Mouse (Mus musculus): ENCODE results near the gene Fbxo40. TPM values are rescaled to one million over a fixed set of nuclear protein-coding genes. Genes with fewer than 3 reads are reported as not detected.

Fbxo40 gene
- total and polyA plus RNA-seq, 3 experiments = 0.08 to 0.15 TPM; not detected in 1

GRCm38 (mm10) chr16:36979127-36979526, 11.1 kb downstream of the Fbxo40 start (continued):
- no peak for TF ChIP-seq KAT2A (conservative IDR thresholded peaks at IDR 0.05; ENCODE audit: low read depth, low read length)

DNA sequence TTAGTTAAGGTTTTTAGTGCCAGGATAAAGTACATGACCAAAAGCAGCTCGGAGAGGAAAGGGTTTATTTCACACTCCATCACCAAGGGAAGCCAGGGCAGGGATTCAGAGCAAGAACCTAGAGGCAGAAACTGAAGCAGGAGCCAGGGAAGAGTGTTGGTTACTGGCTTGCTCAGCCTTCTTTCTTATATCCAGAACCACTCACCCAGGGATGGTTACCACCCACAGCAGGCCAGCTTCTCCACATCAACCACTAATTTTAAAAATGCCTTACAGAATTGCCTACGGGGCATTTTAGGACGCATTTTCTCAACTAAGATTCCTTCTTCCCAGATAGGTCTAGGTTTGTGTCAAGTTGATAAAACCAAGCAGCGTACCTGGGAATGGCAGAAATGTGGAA, 26.9 kb downstream of the Fbxo40 start:
- no peak for DNase-seq (ENCODE audit: low read depth, low spot score)
- H3K79me2 ChIP-seq (ENCODE audit: control insufficient read depth, insufficient read depth, low read length, poor library complexity) = no peaks in the 10 kb centered on the region
- H3K27ac ChIP-seq (ENCODE audit: control insufficient read depth, low read depth, low read length) = no peak overlapping the region
- no peaks in the 10 kb centered on the region; a peak in 1 of 4 replicates for H3K36me3 ChIP-seq (ENCODE audit: control insufficient read depth in 1 of 2, insufficient read depth in 2 of 2, low read length in 2 of 2)
- H3K9ac ChIP-seq (ENCODE audit: control insufficient read depth, low read depth, low read length, poor library complexity, severe bottlenecking) = no peak overlapping the region
- H3K4me1 ChIP-seq (ENCODE audit: control insufficient read depth in 1 of 2, insufficient read depth in 2 of 2, low read length in 2 of 2) = no peaks in the 10 kb centered on the region
- H3K27me3 ChIP-seq (ENCODE audit: control insufficient read depth in 1 of 2, insufficient read depth in 2 of 2, low read length in 2 of 2) = no peaks in the 10 kb centered on the region
- TF ChIP-seq MAX (IDR thresholded peaks at IDR 0.05; ENCODE audit: low read length) (no peak), USF2 (IDR thresholded peaks at IDR 0.05; ENCODE audit: borderline replicate concordance in 1 of 2, insufficient read depth in 1 of 2, low read depth in 1 of 2, low read length in 2 of 2) (no peak), CTCF (IDR thresholded peaks at IDR 0.05 in 2 of 3, conservative IDR thresholded peaks at IDR 0.05 in 1 of 3; ENCODE audit: control insufficient read depth in 1 of 3, insufficient read depth in 1 of 3, low read depth in 2 of 3, low read length in 3 of 3, poor library complexity in 1 of 3, severe bottlenecking in 1 of 3) (no peak), ZMIZ1 (IDR thresholded peaks at IDR 0.05; ENCODE audit: low read depth, low read length) (no peak), RCOR1 (IDR thresholded peaks at IDR 0.05; ENCODE audit: low read depth, low read length) (no peak), BHLHE40 (IDR thresholded peaks at IDR 0.05; ENCODE audit: borderline replicate concordance, low read depth, low read length) (no peak)
- no peaks in the 10 kb centered on the region for H3K9me3 ChIP-seq (replicated peaks; ENCODE audit: insufficient read depth, low read length)
- H3K4me3 ChIP-seq (ENCODE audit: control insufficient read depth in 1 of 2, insufficient read depth in 1 of 2, low read depth in 2 of 2, low read length in 2 of 2) = no peak overlapping the region

DNA sequence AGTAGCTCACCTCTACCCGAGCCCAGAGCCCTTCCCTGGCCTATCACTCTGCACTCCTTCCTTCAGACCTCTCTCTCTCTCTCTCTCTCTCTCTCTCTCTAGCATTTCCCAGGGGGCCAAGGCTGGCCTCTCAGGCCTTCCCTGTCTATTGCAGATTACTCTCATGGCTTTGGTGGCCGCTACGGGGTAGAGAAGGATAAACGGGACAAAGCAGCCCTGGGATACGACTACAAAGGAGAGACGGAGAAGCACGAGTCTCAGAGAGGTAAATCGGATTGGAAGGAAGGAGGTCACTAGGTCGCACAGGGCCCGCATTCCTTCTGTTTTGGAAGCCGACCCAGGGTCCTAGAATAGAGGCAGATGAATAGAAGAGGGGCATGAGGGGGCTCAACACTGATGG, 35.2 kb downstream of the Fbxo40 start:
- no peak overlapping the region for H3K27ac ChIP-seq (ENCODE audit: control insufficient read depth, low read depth, low read length)
- no peaks in the 10 kb centered on the region for H3K27me3 ChIP-seq (ENCODE audit: control insufficient read depth in 1 of 2, insufficient read depth in 2 of 2, low read length in 2 of 2)
- H3K4me1 ChIP-seq (ENCODE audit: control insufficient read depth in 1 of 2, insufficient read depth in 2 of 2, low read length in 2 of 2) = no peaks in the 10 kb centered on the region
- no peaks in the 10 kb centered on the region for H3K79me2 ChIP-seq (ENCODE audit: control insufficient read depth, insufficient read depth, low read length, poor library complexity)
- DNase-seq (ENCODE audit: low read depth, low spot score) = no peak
- no peak overlapping the region for H3K4me3 ChIP-seq (ENCODE audit: control insufficient read depth in 1 of 2, insufficient read depth in 1 of 2, low read depth in 2 of 2, low read length in 2 of 2)
- no peaks in the 10 kb centered on the region for H3K36me3 ChIP-seq (ENCODE audit: control insufficient read depth in 1 of 2, insufficient read depth in 2 of 2, low read length in 2 of 2)
- TF ChIP-seq ZNF384 (IDR thresholded peaks at IDR 0.05; ENCODE audit: low read depth, low read length) = no peak
- TF ChIP-seq POLR2AphosphoS5 (IDR thresholded peaks at IDR 0.05; ENCODE audit: borderline replicate concordance, low read depth, low read length) = no peak
- TF ChIP-seq KAT2A (conservative IDR thresholded peaks at IDR 0.05; ENCODE audit: low read depth, low read length) = no peak
- H3K9ac ChIP-seq (ENCODE audit: control insufficient read depth, low read depth, low read length, poor library complexity, severe bottlenecking) = no peak overlapping the region
- H3K9me3 ChIP-seq (replicated peaks; ENCODE audit: insufficient read depth, low read length) = no peaks in the 10 kb centered on the region

GRCm38 (mm10) chr16:36951029-36951428, 39.2 kb downstream of the Fbxo40 start:
- Histone ChIP-seq H3K27me3 (ENCODE audit: control insufficient read depth in 1 of 2, insufficient read depth in 2 of 2, low read length in 2 of 2) (no peaks in the 10 kb centered on the region), H3K9ac (ENCODE audit: control insufficient read depth, low read depth, low read length, poor library complexity, severe bottlenecking) (no peak overlapping the region), H3K79me2 (ENCODE audit: control insufficient read depth, insufficient read depth, low read length, poor library complexity) (no peaks in the 10 kb centered on the region), H3K9me3 (replicated peaks; ENCODE audit: insufficient read depth, low read length) (no peaks in the 10 kb centered on the region), H3K27ac (ENCODE audit: control insufficient read depth, low read depth, low read length) (no peak overlapping the region), H3K36me3 (ENCODE audit: control insufficient read depth in 1 of 2, insufficient read depth in 2 of 2, low read length in 2 of 2) (no peaks in the 10 kb centered on the region), H3K4me3 (ENCODE audit: control insufficient read depth in 1 of 2, insufficient read depth in 1 of 2, low read depth in 2 of 2, low read length in 2 of 2) (no peak overlapping the region), H3K4me1 (ENCODE audit: control insufficient read depth in 1 of 2, insufficient read depth in 2 of 2, low read length in 2 of 2) (no peaks in the 10 kb centered on the region)
- DNase-seq (ENCODE audit: low read depth, low spot score) = no peak
- TF ChIP-seq TAL1 (IDR thresholded peaks at IDR 0.05; ENCODE audit: low read length) (no peak), RAD21 (IDR thresholded peaks at IDR 0.05; ENCODE audit: low read depth, low read length) (no peak), ELF1 (IDR thresholded peaks at IDR 0.05; ENCODE audit: low read depth, low read length) (no peak), E2F4 (IDR thresholded peaks at IDR 0.05; ENCODE audit: borderline replicate concordance, low read depth, low read length) (no peak), MAZ (IDR thresholded peaks at IDR 0.05; ENCODE audit: low read depth, low read length) (no peak)
